Mouse (Mus musculus) adrenal gland, adult 8-10 months (tissue): ENCODE measurements around the gene Mcf2. TPM values are rescaled to one million over a fixed set of nuclear protein-coding genes. Genes with fewer than 3 reads are reported as not detected.

Experiments used
- DNase-seq: peaks from one replicate; pipeline ENCODE4 v3.0.0; 2022
- total RNA-seq, 4 experiments: library from RNA; stranded (reverse); gene quantifications; 2 replicates each; pipeline ENCODE4 v1.2.4; 2022

Gene Mcf2
- under 1 TPM in 2 of 4 experiments, not detected in 2; 0.12 to 0.13 TPM for total RNA-seq

GRCm38 (mm10) chrX:60178744-60179458, at the start of gene Mcf2:
TSS of gene Mcf2 (minus strand) at chrX:60179089.
- no peak for DNase-seq

DNA sequence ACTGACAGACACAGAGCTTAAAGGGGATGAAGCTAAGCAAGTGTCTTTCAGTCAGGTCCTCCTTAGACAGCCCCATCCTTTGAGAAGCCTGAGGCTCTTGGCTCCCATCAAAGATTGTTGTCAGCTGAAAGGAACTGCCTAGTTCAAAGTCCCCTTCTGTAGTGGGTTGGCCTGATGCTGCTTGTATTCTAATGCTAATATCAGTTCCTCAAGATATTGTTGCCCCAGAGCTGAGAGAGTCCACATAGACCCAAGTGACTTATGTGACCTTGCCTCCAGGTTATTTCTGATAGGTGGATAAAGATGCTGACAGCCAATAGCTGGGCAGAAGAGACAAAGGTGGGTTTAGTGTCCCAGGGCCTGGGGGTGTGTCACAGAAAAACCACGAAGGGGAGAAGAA, 8.8 kb upstream of the Mcf2 start:
- DNase-seq = no peak

- DNase-seq = no peak
Observed at GRCm38 (mm10) chrX:60182611-60183010, 3.7 kb upstream of the Mcf2 start.

- DNase-seq = no peak
Observed at GRCm38 (mm10) chrX:60178025-60178743, 705 bp downstream of the Mcf2 start.

GRCm38 (mm10) chrX:60170106-60170505, 8.8 kb downstream of the Mcf2 start:
- no peak for DNase-seq

DNA sequence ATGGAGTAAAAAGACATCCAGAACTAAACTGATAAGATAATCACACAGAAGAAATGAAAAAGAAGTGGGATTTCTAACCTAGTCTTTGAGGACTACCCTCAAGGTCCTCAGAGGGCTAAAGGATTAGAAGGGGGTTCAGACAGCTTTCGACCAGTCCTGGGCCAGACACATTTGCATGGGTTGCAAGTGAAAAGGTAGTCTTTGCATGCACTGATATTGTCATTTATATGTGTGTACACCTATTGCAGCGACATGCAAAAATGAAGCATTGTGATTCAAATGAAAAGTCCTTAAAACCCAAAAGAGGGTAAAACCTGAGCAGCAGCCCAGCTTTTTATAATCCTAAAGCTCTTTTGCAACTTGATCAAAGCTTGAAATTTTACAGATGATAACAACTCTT, 9.4 kb downstream of the Mcf2 start:
- DNase-seq = no peak

DNA sequence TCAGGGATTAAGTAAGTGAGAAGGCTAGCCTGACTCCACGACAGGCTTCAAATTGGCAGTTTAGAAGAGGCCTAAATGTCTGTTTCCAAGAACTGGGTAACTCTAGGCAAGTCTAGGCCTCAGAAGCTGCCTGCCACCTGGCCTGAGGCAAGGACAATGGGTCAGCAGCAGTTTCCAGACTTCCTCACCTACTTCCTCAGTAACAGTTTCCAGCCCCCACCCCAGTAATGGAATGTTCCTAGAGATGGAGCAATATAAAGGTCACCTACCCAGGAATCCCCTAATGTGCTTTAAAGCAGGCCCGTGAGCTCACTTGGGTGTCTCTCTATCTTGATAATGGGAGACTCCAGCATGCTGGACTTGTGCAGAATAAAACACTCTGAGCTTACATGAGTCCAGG, 10.1 kb downstream of the Mcf2 start:
- no peak for DNase-seq

DNA sequence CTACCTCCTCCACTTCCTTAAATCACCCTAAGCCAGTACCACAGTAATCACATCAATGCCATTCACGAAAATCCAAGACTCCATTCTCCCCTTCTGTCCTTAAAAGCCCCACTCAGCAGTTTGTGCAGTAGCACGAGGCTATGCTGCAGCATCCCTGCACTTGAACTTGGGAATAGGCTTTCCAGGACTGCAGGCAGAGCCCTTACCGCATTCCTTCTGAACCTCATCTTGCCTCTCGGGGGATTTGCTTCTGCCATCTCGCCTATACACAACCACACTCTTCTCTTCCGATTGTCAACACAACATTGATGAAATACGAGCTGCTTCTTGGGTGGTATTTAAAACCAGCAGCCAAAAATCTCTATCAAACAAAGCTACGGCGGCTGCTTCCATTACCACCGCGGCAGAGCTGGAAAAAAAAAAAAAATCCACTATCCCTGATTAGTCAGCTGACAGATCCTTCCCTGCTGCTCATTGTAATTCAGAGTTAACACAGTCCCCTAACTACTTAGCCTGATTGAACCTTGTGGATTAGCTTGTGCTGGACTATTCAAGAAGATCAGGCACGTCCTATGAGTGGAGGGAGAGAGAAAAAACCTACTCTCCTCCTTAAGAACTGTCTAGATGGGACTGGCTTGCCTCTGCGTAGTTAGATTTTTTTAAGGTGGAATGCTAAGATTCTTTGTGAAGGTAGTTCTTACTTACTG, 31.5 kb downstream of the Mcf2 start:
- no peak for DNase-seq

DNA sequence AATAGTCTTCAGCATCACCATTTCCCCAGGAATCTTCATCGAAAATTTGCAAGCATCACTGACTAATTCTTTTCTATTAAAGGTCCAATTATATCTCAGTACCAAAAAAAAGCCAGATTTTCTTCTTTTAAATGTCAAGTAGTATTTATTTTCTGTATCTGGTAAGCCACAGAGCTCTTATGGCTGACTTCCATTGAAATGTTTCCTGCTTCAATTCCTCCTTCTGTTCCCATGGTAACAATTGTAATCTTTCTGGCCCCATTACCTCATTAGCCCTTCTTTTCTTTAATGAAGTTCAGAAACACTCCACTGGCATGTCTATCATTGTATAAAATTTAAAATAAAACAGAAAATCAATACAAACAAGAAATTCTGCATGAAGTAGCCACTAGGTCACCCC, 103.5 kb downstream of the Mcf2 start:
- DNase-seq = no peak

GRCm38 (mm10) chrX:60055185-60055584, 123.7 kb downstream of the Mcf2 start:
- DNase-seq = no peak

GRCm38 (mm10) chrX:60054745-60055144, 124.1 kb downstream of the Mcf2 start:
- no peak for DNase-seq

DNA sequence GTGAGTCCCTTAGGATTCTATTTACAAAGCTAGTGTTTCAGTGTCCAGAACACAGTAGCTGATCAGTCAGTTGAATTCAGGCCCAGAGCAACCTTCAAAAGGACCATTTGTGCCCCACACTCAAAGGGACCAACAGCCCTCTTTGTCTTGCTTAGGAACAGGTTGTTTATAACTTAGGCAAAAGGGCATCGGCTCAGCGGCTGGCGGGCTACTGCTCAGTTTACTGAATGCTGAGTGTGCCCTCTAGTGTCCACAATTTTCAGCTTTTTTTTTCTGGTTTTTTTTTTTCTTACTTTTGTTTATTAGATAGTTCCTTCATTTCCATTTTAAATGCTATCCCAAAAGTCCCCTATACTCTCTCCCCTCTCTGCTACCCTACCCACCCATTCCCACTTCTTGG, 152.2 kb downstream of the Mcf2 start:
- no peak for DNase-seq

DNA sequence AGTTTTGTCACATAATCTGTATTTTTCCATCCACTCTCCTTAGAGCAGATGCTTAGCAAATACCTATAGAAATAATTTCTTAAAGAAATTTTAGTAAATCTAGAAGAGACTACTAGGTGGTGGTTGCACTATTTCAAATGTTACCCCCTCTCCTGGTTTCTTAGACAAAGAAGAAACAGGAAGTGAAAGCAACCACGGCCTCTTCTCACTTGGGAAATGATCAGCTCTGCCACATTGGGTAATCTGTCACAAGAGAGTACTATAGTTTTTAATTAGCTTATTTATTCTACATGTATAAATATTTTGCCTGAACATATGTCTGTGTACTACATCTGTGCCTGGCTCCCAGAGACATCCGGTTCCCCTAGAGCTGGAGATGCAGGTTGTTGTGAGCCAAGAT, 157.3 kb downstream of the Mcf2 start:
- DNase-seq = no peak

DNA sequence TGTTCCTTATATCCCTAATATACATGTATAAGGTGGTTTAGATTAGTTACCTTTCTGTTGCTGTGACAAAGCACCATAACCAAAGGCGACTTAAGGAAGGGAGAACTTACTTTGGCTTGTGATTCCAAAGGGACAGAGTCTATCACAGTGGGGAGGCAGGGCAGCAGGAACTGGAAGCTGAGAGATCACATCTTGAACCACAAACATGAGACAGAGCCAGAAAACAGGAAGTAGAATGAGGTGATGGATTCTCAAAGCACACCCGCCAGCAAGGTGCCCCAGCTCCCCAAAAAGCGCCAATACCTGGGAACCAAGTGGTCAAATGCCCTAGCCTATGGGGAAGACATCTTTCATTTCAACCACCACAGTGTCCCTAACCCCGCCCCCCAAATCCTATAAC, 157.9 kb downstream of the Mcf2 start:
- no peak for DNase-seq

- DNase-seq = no peak
Observed at GRCm38 (mm10) chrX:60014588-60014987, 164.3 kb downstream of the Mcf2 start.

- peak; percentile 10 for DNase-seq
Observed at GRCm38 (mm10) chrX:60013084-60013676, 165.7 kb downstream of the Mcf2 start.

Other genes with a start within 250 kb of the Mcf2 start
- under 1 TPM in 1 of 4 experiments, not detected in 3; 0.27 TPM for gene F9, start 179.6 kb downstream of the Mcf2 start, total RNA-seq